Mouse (Mus musculus) ES-Bruce4 (cell line): ENCODE data around the gene Tbxa2r. TPM values are rescaled to one million over a fixed set of nuclear protein-coding genes. Genes with fewer than 3 reads are reported as not detected.

Experiments used
- H3K27ac ChIP-seq: 2 replicates; pipeline ENCODE4 v1.5.1; 2012; ENCODE audit warnings: low read length, inconsistent platforms; ENCODE audit not compliant: insufficient read depth
- H3K27me3 ChIP-seq: 2 replicates; pipeline ENCODE4 v1.6.1; 2012; ENCODE audit warnings: mild to moderate bottlenecking, low read length, inconsistent platforms; ENCODE audit not compliant: control insufficient read depth, poor library complexity, insufficient read depth, severe bottlenecking
- H3K36me3 ChIP-seq: 2 replicates; pipeline ENCODE4 v1.6.1; 2012; ENCODE audit warnings: inconsistent platforms, mild to moderate bottlenecking, low read length, moderate library complexity; ENCODE audit not compliant: control insufficient read depth, poor library complexity, insufficient read depth, severe bottlenecking
- H3K4me1 ChIP-seq: one replicate; pipeline ENCODE4 v1.8.1; 2011; ENCODE audit warnings: low read length; ENCODE audit not compliant: control insufficient read depth, insufficient read depth
- H3K4me3 ChIP-seq: 2 replicates; pipeline ENCODE4 v1.5.1; 2011; ENCODE audit warnings: low read depth, mild to moderate bottlenecking, low read length
- H3K9ac ChIP-seq: 2 replicates; pipeline ENCODE4 v1.6.1; 2012; ENCODE audit warnings: low read depth, mild to moderate bottlenecking, inconsistent platforms; ENCODE audit not compliant: poor library complexity, severe bottlenecking
- H3K9me3 ChIP-seq: replicated peaks from 2 replicates; pipeline ENCODE4 v1.6.1; 2012; ENCODE audit warnings: mild to moderate bottlenecking, low read length, inconsistent platforms; ENCODE audit not compliant: control insufficient read depth, poor library complexity, insufficient read depth, severe bottlenecking
- CTCF ChIP-seq: IDR thresholded peaks from one replicate; pipeline ENCODE4 v1.8.1; 2011; ENCODE audit warnings: low read depth, low read length
- EP300 ChIP-seq: IDR thresholded peaks from 2 replicates; pipeline ENCODE4 v1.6.1; 2011; ENCODE audit warnings: low read depth, low read length; ENCODE audit not compliant: insufficient read depth
- POLR2A ChIP-seq: IDR thresholded peaks from one replicate; pipeline ENCODE4 v1.8.1; 2011; ENCODE audit warnings: low read length; ENCODE audit not compliant: insufficient read depth
- polyA plus RNA-seq: library from polyadenylated mRNA; stranded (reverse); fragments of >200 nt; gene quantifications from 2 replicates; pipeline ENCODE4 v1.2.4, GENCODE M21; 2011; ENCODE audit warnings: low read depth; ENCODE audit not compliant: missing spikeins, insufficient read depth, insufficient read length

The Tbxa2r gene
- 0.57 and 1.5 TPM in 2 replicates for polyA plus RNA-seq

DNA sequence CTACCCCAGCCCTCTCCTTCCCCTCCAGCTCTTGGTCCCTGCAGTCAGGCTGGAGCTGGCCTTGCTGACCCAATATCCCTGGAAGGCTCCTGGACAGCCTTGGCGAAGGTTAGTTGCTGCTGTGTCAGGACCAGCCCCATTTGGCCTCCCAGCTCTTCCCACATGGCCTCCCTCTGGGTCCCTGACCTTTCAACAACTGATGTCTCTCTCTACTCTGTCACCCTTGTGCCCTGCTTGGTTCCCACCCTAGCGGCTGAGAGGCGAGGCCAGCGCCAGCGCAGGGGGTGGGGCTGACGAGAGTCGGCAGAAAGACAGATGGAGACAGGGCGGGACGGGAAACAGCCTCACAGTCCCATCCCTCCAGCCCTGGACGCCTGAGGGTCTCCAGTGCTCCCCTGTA lies at the start of gene Tbxa2r:
TSS of gene Tbxa2r (plus strand) at position 346 of the 400 bp plus-strand sequence.
- Histone ChIP-seq H3K27ac (no peak within 1 kb of the TSS), H3K9ac (no peak within 1 kb of the TSS), H3K4me1 (no peaks in the 10 kb centered on the region), H3K27me3 (no peaks in the 10 kb centered on the region), H3K4me3 (no peak within 1 kb of the TSS), H3K9me3 (no peaks in the 10 kb centered on the region), H3K36me3 (peaks cover 28% of the 10 kb centered on the region)
- no peak for TF ChIP-seq CTCF
- TF ChIP-seq POLR2A = no peak
- 0 out of 2 replicates have a peak, but pooled peaks have one; percentile 5 for TF ChIP-seq EP300

- Histone ChIP-seq H3K9me3 (no peaks in the 10 kb centered on the region), H3K27ac (peak overlapping the region; percentile 42), H3K36me3 (no peaks in the 10 kb centered on the region), H3K4me1 (peaks cover 8% of the 10 kb centered on the region), H3K27me3 (no peaks in the 10 kb centered on the region), H3K4me3 (peak overlapping the region; percentile 26), H3K9ac (no peak overlapping the region)
- TF ChIP-seq EP300 (peak; percentile 44; the same call in 1 of the 2 replicates), POLR2A (no peak)
Observed at GRCm38 (mm10) chr10:81279496-81279895, 49.0 kb upstream of the Tbxa2r start.

DNA sequence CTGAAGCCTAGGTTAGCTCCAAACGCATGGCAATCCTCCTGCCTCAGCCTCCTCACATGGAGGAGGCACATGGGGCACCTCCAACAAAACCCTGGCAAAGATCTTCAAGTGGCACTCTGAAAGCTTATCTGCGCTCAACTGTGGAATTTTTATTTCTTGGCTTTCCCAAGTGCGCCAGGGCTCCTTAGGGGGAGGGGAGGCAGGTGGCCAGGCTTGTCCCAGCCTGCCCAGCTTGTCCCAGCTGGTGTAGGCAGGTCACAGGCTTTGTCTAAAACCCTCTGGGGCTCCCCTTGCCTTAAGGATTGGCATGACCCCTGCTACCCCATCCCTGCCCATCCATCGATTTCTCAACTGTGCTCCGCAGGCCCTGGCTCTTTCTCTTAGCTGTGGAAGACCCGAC lies 44.3 kb upstream of the Tbxa2r start:
- peak overlapping the region; percentile 34 for H3K27ac ChIP-seq
- H3K27me3 ChIP-seq = no peaks in the 10 kb centered on the region
- no peak for TF ChIP-seq EP300
- no peak for TF ChIP-seq CTCF
- no peak for TF ChIP-seq POLR2A
- peak overlapping the region; percentile 58 for H3K9ac ChIP-seq
- no peaks in the 10 kb centered on the region for H3K36me3 ChIP-seq
- H3K4me1 ChIP-seq = peaks cover 9% of the 10 kb centered on the region
- no peaks in the 10 kb centered on the region for H3K9me3 ChIP-seq
- H3K4me3 ChIP-seq = peak overlapping the region; percentile 79

- H3K4me3 ChIP-seq = peak overlapping the region; percentile 79
- H3K27me3 ChIP-seq = no peaks in the 10 kb centered on the region
- peak overlapping the region; percentile 58 for H3K9ac ChIP-seq
- H3K9me3 ChIP-seq = no peaks in the 10 kb centered on the region
- TF ChIP-seq CTCF (no peak), POLR2A (no peak), EP300 (no peak)
- H3K27ac ChIP-seq = peak overlapping the region; percentile 34
- H3K36me3 ChIP-seq = no peaks in the 10 kb centered on the region
- H3K4me1 ChIP-seq = peaks cover 9% of the 10 kb centered on the region
Observed at GRCm38 (mm10) chr10:81284719-81285118, 43.8 kb upstream of the Tbxa2r start.

DNA sequence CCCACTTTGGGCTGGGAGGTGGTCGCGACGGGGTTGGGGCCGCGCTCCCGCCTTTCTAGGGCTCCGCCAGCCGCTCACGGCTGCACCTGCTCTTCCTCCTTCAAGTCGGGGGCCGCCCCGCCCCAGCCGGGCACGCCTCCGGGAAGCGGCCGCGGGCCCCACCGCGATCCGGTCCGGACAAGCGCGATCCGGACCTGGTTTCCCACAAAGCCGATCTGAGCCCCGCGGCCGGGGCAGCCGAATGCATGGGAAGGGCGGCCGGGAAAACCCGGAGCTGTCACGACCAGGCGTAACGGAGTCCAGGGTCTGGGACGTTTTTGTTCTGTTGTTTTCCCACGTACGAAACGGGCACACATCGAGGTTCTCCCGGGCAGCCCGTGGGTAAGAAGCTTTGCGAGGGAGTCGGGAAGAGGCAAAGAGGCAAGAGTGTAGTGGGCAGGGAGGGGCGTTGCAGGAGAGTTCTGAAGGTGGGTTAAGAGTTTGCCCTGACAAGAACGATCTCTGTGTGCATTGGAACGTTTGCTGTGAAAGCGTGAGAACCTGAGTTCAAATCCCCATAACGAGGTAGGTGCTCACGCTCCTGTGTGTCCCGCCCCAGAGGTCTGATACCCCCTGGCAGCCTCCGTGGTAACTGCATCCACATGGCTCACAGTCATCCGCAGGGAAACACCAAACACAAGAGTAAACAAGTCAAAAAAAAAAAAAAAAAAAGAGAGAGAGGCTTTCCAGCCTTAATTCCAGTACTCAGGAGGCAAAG lies 42.7 kb upstream of the Tbxa2r start:
- no peaks in the 10 kb centered on the region for H3K36me3 ChIP-seq
- peak overlapping the region; percentile 35; the same call in 1 of the 2 replicates for H3K27ac ChIP-seq
- no peaks in the 10 kb centered on the region for H3K9me3 ChIP-seq
- H3K9ac ChIP-seq = peak overlapping the region; percentile 58
- TF ChIP-seq EP300 (no peak), CTCF (no peak), POLR2A (no peak)
- H3K4me3 ChIP-seq = peak overlapping the region; percentile 90
- H3K27me3 ChIP-seq = no peaks in the 10 kb centered on the region
- peaks cover 7% of the 10 kb centered on the region for H3K4me1 ChIP-seq

- TF ChIP-seq EP300 (no peak), POLR2A (no peak), CTCF (no peak)
- Histone ChIP-seq H3K4me1 (peaks cover 7% of the 10 kb centered on the region), H3K9me3 (no peaks in the 10 kb centered on the region), H3K27me3 (no peaks in the 10 kb centered on the region), H3K4me3 (peak overlapping the region; percentile 90; the same call in 1 of the 2 replicates), H3K36me3 (no peaks in the 10 kb centered on the region), H3K9ac (peak overlapping the region; percentile 58; the same call in 1 of the 2 replicates), H3K27ac (0 out of 2 replicates have a peak overlapping the region, but pooled peaks have one; percentile 35)
Observed at GRCm38 (mm10) chr10:81286586-81286985, 41.9 kb upstream of the Tbxa2r start.
